Mouse (Mus musculus): ENCODE data around the gene Pnldc1.

DNA sequence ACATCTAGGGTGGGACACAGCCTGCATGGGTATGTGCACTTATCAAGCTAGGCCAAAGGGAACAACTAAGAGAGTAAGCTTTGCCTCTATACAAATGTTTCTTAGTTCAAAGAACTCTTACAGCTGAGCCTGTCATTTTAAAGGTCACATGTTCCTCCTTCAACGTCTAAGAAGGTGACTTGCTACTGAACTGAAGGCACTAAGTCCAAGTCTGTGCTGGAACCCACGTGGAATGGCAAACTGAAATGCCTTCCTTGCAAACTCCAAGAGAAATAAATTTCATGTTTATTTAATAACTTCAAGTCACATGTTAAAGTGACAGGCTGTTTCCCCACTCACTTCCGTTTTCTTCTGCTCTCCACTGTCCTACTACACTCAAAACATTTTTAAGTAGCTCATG lies 52.6 kb downstream of the Pnldc1 start:
- TF ChIP-seq POLR2A (IDR thresholded peaks at IDR 0.05; ENCODE audit: low read depth, low read length) (no peak), CTCF (conservative IDR thresholded peaks at IDR 0.05; ENCODE audit: insufficient read depth, insufficient read length, low read depth, low read length) (no peak)
